Mouse (Mus musculus) granulocyte monocyte progenitor cell, adult 5-6 weeks (primary cell): ENCODE data around the gene Lama1. TPM values are rescaled to one million over a fixed set of nuclear protein-coding genes. Genes with fewer than 3 reads are reported as not detected.
"Not testable (repeated sequence)": the region's sequence is repeated elsewhere in the genome, so short reads cannot be mapped to it uniquely, and the experiment has no call there.

Experiments
- ATAC-seq: replicated peaks from 2 replicates; pipeline ENCODE4 v1.8.0; 2016; ENCODE audit warnings: mild to moderate bottlenecking, moderate TSS enrichment, inconsistent platforms; ENCODE audit not compliant: poor library complexity, severe bottlenecking
- total RNA-seq, 2 experiments: library from RNA; stranded (forward) in 1 of 2; stranded (reverse) in 1 of 2; fragments of 200-712, 200-1000 nt in 1 of 2; fragments of >200 nt in 1 of 2; fragmentation: Nextera tagmentation in 1 of 2; gene quantifications; 2 replicates each; pipeline ENCODE4 v1.2.3; 2014 to 2017

Gene Lama1
- total RNA-seq, 2 experiments from 2014 or later: not detected

DNA sequence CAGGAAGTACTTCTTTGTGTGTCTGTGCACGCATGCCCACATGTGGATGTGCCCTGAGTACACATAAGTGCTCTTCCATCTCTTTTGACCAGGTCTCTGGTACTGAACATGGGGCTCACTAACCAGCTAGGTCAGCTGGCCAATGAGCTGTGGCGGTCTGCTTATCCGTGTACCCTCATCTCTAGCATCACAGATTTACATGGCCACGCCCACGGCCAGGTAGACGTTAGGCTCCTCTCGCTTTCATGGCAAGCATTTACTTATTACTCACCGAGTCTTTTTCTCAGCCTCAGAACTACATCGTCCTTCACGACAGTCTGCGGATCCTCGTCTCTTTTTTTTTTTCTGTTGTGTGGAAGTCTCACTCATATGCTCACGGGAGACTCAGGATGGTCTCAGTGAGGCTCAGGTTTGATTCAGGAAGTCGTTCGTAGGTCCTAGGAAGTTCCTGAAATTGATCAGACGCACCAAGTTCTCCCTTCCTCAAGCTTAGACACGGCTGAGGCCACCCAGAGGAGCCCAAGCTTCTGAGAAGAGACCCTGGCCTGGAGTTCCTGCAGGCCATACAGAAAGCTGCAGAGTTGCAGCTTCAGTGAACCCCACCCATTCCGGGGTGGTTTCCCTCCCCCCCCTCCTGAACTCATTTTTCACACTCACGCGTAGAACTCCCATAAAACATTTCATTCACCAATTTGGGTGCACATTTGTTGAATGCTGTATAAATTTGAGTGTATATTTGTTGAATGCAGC, 139.3 kb downstream of the Lama1 start:
- no peak for ATAC-seq

DNA sequence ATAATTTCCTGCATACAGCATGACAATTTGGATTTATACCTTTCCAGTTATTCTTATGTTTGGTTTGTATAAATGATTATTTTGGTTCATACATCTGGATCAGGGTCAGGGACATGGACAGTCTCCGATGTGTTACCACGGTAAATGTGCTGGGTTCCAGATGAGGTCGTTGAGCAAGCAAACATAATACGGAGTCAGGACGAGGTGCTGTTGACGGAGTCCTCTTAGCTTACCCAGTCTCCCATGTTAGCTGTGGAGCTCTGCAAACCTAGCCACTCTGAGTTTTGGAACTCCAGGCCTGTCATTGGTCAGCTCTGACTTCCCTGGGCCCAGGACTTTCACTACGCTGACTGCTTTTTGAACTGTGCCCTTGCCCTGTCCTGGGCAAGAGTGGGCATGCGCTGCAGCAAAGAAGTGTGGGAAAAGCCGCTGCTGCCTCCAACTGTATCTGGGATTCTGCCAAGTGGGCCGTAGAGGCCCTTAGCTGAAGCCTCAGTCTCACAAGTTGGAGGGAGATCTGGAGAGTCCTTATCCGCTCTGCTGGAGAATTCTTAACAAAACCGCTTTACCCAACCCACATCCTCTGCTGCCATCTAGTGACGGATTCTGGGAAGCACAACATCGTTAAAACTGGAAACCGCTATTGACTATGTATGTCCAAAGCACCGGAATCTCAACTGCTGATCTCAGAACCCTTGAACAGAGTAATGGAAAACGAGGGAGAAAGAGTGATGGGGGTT, 140.5 kb downstream of the Lama1 start:
- peak; percentile 79 for ATAC-seq

DNA sequence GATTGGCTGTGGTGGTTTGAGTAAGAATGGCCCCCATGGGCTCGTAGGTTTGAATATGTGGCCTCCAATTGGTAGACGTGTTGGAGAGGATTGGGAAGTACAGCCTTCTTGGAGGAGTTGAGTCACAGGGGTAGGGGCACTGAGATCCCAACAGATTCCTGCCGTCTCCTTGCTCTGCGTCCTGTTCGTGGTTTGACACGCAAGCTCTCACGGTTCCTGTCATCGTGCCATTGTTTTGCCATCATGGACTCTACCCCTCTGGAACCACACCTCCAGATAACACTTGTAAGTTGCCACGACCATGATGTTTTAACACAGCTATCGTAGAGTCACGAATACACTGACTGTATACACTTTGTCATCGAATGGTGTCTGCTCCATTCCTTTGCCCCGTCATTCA, 141.9 kb downstream of the Lama1 start:
- ATAC-seq: no peak

DNA sequence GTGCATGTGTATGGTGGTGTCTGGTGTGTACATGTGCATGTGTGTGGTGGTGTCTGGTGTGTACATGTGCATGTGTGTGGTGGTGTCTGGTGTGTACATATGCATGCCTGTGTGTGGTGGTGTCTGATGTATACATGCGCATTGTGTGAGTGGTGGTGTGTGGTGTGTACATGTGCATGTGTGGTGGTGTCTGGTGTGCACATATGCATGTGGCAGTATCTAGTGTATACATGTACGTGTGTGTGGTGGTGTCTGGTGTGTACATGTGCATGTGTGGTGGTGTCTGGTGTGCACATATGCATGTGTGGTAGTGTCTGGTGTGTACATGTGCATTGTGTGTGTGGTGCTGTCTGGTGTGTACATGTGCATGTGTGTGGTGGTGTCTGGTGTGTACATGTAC, 144.4 kb downstream of the Lama1 start:
- not testable (repeated sequence) for ATAC-seq

DNA sequence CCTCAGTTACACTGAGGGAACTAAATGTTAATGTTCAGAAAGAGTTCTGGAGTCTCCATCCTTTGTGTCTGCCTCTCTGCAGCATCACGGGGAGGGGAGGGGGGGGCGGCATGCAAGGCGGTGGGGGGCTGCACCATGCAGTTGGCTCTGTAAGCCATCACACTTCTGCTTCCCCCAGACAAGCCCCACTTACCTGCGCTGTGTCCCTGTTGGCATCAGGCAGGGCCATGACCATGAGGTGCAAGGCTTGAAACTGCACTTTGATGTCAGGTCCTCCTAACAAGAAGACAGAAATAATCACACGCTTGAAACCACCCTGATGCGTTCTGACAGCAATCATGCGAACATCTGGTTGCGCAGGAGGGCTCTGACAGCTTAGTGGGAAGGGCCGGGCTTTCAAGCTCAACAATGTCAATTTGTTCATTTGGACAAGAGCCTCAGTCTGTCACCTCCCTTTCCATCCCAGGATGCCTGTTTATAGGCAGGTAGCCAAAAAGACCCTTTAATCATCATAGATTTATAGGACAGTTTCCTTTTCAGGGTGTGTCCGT, 164.1 kb downstream of the Lama1 start:
- ATAC-seq: no peak

DNA sequence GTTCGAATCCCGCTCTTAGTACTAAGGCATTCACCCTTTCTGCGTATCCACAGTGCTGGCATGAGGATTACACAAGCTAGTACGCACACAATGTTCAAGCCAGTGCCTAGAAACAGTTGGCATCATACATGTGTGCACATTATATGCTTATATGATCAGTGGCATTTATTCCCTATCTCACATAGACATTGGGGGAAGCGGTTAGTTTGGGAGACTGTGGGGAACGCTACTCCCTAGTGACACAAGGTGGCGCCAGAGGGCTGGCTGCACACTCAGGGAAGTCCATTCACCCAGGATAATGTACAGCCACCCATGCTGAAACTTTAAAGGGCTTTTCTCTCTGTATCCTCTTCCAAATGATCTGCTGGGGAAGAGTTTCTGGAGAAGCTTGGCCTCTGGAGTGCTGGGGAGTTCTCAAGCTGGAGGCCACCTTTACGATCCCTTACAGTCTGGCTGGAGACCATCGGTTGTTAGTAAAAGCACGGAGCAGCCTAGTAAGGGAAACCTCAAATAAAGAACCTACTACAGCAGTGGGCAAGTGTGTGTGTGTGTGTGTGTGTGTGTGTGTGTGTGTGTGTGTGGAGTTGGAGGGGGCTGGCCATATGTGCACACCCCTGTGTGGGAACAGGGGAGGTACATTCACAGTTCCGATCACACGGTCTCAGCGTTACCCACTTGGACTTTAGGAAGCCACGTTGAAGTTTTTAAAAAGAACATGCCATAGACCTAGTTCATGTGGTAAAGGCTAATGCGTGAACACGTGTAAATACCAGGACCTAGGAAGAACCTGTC, 164.9 kb downstream of the Lama1 start:
- peak; percentile 99 for ATAC-seq

DNA sequence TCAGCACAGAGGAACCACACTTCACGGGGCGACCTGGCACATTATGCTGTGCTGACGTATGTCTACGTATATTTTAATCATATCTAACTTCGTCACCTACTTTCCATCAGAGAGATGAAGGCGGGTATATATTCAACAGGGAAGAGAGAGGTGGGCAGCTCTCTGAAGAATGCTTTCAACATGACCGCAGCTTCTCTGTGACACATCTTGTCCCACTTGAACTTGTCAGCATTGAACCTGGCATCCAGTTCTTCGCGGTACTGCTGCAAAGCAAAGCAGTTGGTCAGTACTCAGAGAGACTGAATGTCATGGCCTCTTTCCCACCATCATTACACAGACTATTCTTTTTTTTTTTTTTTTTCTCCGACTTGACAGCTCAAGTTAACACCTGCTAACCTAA, 167.3 kb downstream of the Lama1 start:
- no peak for ATAC-seq

DNA sequence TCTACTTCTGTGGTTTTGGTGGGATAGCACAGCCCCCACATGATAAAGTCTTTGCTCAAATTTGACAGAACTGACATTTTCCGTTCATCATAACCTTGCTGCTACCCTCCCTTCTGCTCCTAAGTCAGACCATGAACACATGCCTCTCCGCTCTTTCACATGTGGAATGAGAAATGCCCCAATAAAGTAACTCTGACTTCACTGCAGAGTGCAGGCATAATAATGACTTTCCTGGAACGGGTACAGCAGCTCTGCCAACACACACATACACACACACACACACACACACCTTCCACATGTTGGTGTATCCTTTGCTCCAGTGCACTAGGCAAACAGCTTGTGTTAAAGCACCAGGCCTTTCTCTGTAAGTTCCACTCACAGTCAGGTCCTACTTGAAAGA, 167.9 kb downstream of the Lama1 start:
- no peak for ATAC-seq

DNA sequence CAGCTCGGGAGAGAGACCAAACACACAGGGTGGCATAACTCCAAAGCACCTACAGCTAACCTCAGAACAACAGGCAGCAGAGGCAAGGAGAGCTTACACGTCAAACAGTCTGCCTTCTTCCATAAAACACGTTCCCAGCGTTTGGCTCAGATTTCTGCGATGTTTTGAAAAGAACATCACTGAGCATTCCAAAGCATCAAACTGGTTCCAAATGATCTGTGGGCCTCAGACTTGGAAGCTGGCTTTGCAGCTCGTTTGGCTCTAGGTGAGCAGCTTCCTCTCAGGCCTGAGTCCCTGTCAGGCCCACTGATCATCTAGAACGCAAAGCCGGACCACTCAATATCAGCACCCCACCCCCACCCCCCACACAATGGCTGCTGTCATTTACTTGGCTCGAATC, 169.0 kb downstream of the Lama1 start:
- no peak for ATAC-seq

DNA sequence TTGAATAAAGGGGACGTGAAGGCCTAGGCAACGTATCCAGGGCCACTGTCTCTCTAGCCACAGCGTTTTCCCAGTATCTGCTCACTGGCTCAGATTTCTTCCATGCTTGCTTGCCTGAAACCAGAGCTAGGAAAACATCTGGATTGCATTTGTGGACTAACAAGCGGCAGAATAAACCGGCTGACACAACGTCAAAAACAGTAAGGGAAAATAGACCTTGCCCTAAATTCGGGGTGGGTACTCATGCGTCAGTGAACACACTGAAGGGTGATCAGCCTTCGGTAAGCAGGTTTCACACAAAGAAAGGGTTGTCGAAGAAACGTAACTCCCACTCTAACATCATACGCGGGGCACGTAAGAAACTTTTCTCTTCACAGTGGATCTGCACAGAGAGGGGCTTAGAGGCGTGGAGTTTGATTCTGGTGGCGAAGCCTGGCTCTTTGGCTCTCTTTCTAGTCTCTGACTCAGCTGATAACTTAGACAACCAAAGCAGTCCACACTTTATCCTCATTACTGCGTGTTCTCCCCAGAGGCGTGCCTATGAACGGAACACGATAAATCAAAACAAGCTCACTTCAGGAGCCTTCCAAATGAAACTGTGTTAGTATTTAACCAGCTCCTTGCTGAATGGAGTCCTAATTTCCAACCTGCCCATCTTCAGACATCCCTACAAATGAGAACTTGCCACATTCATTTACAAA, 169.6 kb downstream of the Lama1 start:
- ATAC-seq: no peak

DNA sequence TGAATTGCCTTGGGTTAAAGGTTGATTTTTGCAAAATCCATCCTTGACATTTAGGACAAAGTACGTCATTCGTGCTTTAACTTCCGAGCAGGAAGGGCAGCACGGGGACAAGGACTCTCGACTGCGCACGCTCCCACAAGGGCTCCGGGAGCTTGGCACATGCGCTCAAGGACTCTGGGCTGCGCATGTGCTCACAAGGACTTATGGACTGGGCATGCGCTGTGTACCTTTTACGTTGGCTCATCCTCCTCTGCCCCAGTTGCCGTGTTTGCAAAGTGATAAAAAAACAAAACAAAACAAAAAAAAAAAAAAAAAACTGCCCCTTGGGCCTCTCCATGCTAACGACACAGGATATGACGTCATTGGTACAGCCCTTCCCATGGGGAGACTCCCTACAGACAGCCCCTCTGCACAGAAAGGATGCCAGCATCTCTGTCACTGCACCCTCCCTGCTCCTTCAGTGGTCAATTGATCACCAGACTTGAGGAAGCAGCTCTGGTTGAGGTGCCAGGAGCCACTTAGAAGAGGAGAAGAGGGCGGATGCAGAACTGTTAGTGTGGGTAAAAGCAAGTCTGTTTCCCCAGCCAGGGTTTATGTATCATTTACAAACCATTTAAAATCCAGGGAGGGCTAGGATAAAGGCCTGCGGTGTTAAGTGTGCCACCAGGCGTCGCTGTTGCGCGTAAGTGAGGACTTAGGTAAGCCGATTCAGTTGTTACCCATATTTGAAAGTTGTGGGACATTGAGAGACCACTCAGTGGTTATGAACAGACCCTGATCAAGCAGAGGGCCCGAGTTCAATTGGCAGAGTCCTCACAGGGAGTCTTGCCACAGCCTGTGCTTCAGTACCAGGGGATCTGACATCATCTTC, 172.9 kb downstream of the Lama1 start:
- peak; percentile 66 for ATAC-seq

Other genes starting within 250 kb of the Lama1 start
- not detected in 2 replicates for gene Lrrc30, start 64.5 kb upstream of the Lama1 start, total RNA-seq (2014; fragmentation: Nextera tagmentation)
- gene Lrrc30, start 64.5 kb upstream of the Lama1 start, total RNA-seq (2017): not detected in 2 replicates